Mouse (Mus musculus) neural tube, embryonic 14.5 days (tissue): ENCODE measurements around the gene Mgarp. TPM values are rescaled to one million over a fixed set of nuclear protein-coding genes. Genes with fewer than 3 reads are reported as not detected.
"Not testable (repeated sequence)": the region's sequence is repeated elsewhere in the genome, so short reads cannot be mapped to it uniquely, and the experiment has no call there.

Experiments
- ATAC-seq: fragments of 200-750 bp; cut with Nextera tagmentation; 2 replicates; pipeline ENCODE4 v1.8.0; 2017; ENCODE audit warnings: low read depth, mild to moderate bottlenecking, moderate TSS enrichment, moderate library complexity
- H3K27ac ChIP-seq: fragments of 300-500 bp; sonication (generic); 2 replicates; pipeline ENCODE4 v1.5.1; 2014; ENCODE audit warnings: low read depth, mild to moderate bottlenecking, control low read depth, low read length, moderate library complexity, mixed read lengths
- H3K27me3 ChIP-seq: fragments of 300-500 bp; sonication (generic); 2 replicates; pipeline ENCODE4 v1.6.1; 2014; ENCODE audit warnings: low read length; ENCODE audit not compliant: control insufficient read depth, insufficient read depth
- H3K36me3 ChIP-seq: fragments of 300-500 bp; sonication (generic); 2 replicates; pipeline ENCODE4 v1.6.1; 2014; ENCODE audit warnings: low read length, mixed read lengths; ENCODE audit not compliant: control insufficient read depth, insufficient read depth
- H3K4me1 ChIP-seq: fragments of 300-500 bp; sonication (generic); 2 replicates; pipeline ENCODE4 v1.6.1; 2014; ENCODE audit warnings: low read length; ENCODE audit not compliant: control insufficient read depth, insufficient read depth
- H3K4me2 ChIP-seq: fragments of 300-500 bp; sonication (generic); 2 replicates; pipeline ENCODE4 v1.6.1; 2014; ENCODE audit warnings: mild to moderate bottlenecking, low read depth, low read length, control low read depth
- H3K4me3 ChIP-seq: fragments of 300-500 bp; sonication (generic); 2 replicates; pipeline ENCODE4 v1.5.1; 2014; ENCODE audit warnings: low read depth, low read length, control low read depth, mixed read lengths
- H3K9ac ChIP-seq: fragments of 300-500 bp; sonication (generic); replicated peaks from 2 replicates; pipeline ENCODE4 v1.6.1; 2014; ENCODE audit warnings: low read depth, mild to moderate bottlenecking, control low read depth, low read length, mixed read lengths
- H3K9me3 ChIP-seq: fragments of 300-500 bp; sonication (generic); 2 replicates; pipeline ENCODE4 v1.6.1; 2016; ENCODE audit warnings: low read length; ENCODE audit not compliant: control insufficient read depth
- WGBS: fragments of 180-500 bp; shearing (Covaris S2); extraction: QIAGEN DNeasy Blood & Tissue Kit; methylation state at CpG from one replicate; pipeline ENCODE4 v1.1.7; 2014; 5-methylcytosine and 5-hydroxymethylcytosine counted together
- polyA plus RNA-seq: library from polyadenylated mRNA; unstranded; fragments of >200 nt; fragmentation: Nextera tagmentation; extraction: Ambion mirVana; gene quantifications from 2 replicates; pipeline ENCODE4 v1.2.1, GENCODE M21; 2014

Gene Mgarp
- polyA plus RNA-seq, 1 experiment from 2014 or later: not detected

GRCm38 (mm10) chr3:51354034-51354427 lies 42.5 kb downstream of the Mgarp start:
- no peak for ATAC-seq
- 80% methylated on average over 3 of the region's 3 CpGs for WGBS
- peaks cover 5% of the 10 kb centered on the region; the same call in 1 of the 2 replicates for H3K4me1 ChIP-seq
- H3K9me3 ChIP-seq: no peaks in the 10 kb centered on the region
- no peak overlapping the region for H3K27ac ChIP-seq
- H3K27me3 ChIP-seq: 0 out of 2 replicates have a peak, but pooled peaks cover 2% of the 10 kb centered on the region
- no peak overlapping the region for H3K4me3 ChIP-seq
- H3K9ac ChIP-seq: no peak overlapping the region
- no peak overlapping the region for H3K4me2 ChIP-seq
- no peaks in the 10 kb centered on the region for H3K36me3 ChIP-seq

GRCm38 (mm10) chr3:51353325-51354033 lies 43.1 kb downstream of the Mgarp start:
- Histone ChIP-seq H3K9ac (no peak overlapping the region), H3K4me2 (no peak overlapping the region), H3K27ac (no peak overlapping the region), H3K4me3 (no peak overlapping the region), H3K27me3 (0 out of 2 replicates have a peak, but pooled peaks cover 2% of the 10 kb centered on the region), H3K4me1 (no peaks in the 10 kb centered on the region), H3K9me3 (no peaks in the 10 kb centered on the region), H3K36me3 (no peaks in the 10 kb centered on the region)
- ATAC-seq: no peak
- 80% methylated on average over 4 of the region's 4 CpGs for WGBS

GRCm38 (mm10) chr3:51350806-51351205 lies 45.7 kb downstream of the Mgarp start:
- no peak for ATAC-seq
- H3K9ac ChIP-seq: no peak overlapping the region
- no peaks in the 10 kb centered on the region for H3K36me3 ChIP-seq
- no peaks in the 10 kb centered on the region for H3K27me3 ChIP-seq
- H3K27ac ChIP-seq: no peak overlapping the region
- no peak overlapping the region for H3K4me3 ChIP-seq
- 39% methylated on average over 3 of the region's 3 CpGs for WGBS
- H3K9me3 ChIP-seq: no peaks in the 10 kb centered on the region
- no peak overlapping the region for H3K4me2 ChIP-seq
- H3K4me1 ChIP-seq: no peaks in the 10 kb centered on the region

- Histone ChIP-seq H3K9me3 (no peaks in the 10 kb centered on the region), H3K36me3 (no peaks in the 10 kb centered on the region), H3K9ac (no peak overlapping the region), H3K4me2 (no peak overlapping the region), H3K27ac (no peak overlapping the region), H3K4me1 (no peaks in the 10 kb centered on the region), H3K4me3 (no peak overlapping the region), H3K27me3 (no peaks in the 10 kb centered on the region)
- 28% methylated on average over 3 of the region's 3 CpGs for WGBS
- ATAC-seq: no peak
These were observed 47.8 kb downstream of the Mgarp start for GRCm38 (mm10) chr3:51348646-51349238.

- H3K4me3 ChIP-seq, H3K4me1 ChIP-seq, H3K27me3 ChIP-seq, H3K36me3 ChIP-seq, H3K9me3 ChIP-seq, H3K27ac ChIP-seq, H3K4me2 ChIP-seq, H3K9ac ChIP-seq, ATAC-seq: not testable (repeated sequence)
- WGBS: 91% methylated on average over 2 of the region's 2 CpGs
These were observed 51.5 kb downstream of the Mgarp start for GRCm38 (mm10) chr3:51345017-51345416.

DNA sequence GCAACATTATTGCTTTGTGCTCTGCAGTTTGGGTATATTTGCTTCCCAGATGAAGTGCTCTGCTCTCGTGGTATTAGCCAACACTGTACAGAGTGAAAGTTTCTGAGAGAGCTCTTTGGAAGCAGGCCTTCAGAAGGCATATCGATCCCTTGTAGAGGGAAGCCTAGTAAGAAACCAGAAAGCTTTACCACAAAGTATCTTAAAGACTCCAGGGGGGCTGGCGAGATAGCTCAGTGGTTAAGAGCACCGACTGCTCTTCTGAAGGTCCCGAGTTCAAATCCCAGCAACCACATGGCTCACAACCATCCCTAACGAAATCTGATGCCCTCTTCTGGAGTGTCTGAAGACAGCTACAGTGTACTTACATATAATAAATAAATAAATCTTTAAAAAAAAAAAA lies 52.4 kb downstream of the Mgarp start:
- H3K4me3 ChIP-seq, H3K4me1 ChIP-seq, H3K4me2 ChIP-seq, H3K27me3 ChIP-seq, ATAC-seq, H3K36me3 ChIP-seq, H3K9me3 ChIP-seq, H3K27ac ChIP-seq, H3K9ac ChIP-seq: not testable (repeated sequence)
- WGBS: 93% methylated on average over 6 of the region's 6 CpGs

GRCm38 (mm10) chr3:51343260-51343659 lies 53.3 kb downstream of the Mgarp start:
- H3K27me3 ChIP-seq: no peaks in the 10 kb centered on the region
- 90% methylated on average over 4 of the region's 4 CpGs for WGBS
- H3K9me3 ChIP-seq: no peaks in the 10 kb centered on the region
- no peak overlapping the region for H3K27ac ChIP-seq
- no peak overlapping the region for H3K9ac ChIP-seq
- H3K4me2 ChIP-seq: no peak overlapping the region
- no peak overlapping the region for H3K4me3 ChIP-seq
- H3K4me1 ChIP-seq: 0 out of 2 replicates have a peak, but pooled peaks cover 3% of the 10 kb centered on the region
- no peaks in the 10 kb centered on the region for H3K36me3 ChIP-seq
- ATAC-seq: no peak

DNA sequence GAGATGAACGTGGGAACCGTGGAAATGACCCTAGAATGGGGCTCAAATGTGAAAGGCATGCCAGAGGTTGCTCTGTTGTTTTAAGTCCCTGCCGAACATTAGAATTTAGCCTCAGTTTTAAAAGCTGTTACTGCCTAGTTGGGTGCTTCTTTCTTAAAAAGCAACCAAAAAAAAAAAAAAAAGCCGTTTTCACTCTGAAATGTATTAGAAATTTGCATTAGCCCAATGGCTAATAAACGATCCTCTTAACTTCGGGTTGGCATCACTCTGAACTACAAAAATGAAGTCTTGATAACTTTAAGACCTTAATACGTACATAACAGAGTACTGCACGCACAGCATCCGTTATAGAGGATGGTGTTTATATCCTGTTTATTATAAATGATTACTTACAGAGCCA lies 54.4 kb downstream of the Mgarp start:
- Histone ChIP-seq H3K9ac (peak overlapping the region; percentile 97; the same call in 1 of the 2 replicates), H3K36me3 (no peaks in the 10 kb centered on the region), H3K27me3 (no peaks in the 10 kb centered on the region), H3K9me3 (no peaks in the 10 kb centered on the region), H3K4me1 (0 out of 2 replicates have a peak, but pooled peaks cover 3% of the 10 kb centered on the region), H3K27ac (peak overlapping the region; percentile 98), H3K4me3 (peak overlapping the region; percentile 95), H3K4me2 (peak overlapping the region; percentile 83)
- no peak for ATAC-seq
- WGBS: 10% methylated on average over 9 of the region's 9 CpGs

- H3K27ac ChIP-seq: peak overlapping the region; percentile 98
- no peaks in the 10 kb centered on the region for H3K36me3 ChIP-seq
- peak overlapping the region; percentile 97 for H3K9ac ChIP-seq
- peak overlapping the region; percentile 95 for H3K4me3 ChIP-seq
- peak overlapping the region; percentile 83 for H3K4me2 ChIP-seq
- 1% methylated on average over 79 of the region's 86 CpGs for WGBS
- no peaks in the 10 kb centered on the region for H3K27me3 ChIP-seq
- no peaks in the 10 kb centered on the region for H3K9me3 ChIP-seq
- 0 out of 2 replicates have a peak, but pooled peaks cover 3% of the 10 kb centered on the region for H3K4me1 ChIP-seq
- ATAC-seq: peak; percentile 77
These were observed 55.1 kb downstream of the Mgarp start for GRCm38 (mm10) chr3:51341268-51342081.
